Mouse (Mus musculus): ENCODE measurements around the gene Txnrd2. TPM values are rescaled to one million over a fixed set of nuclear protein-coding genes. Genes with fewer than 3 reads are reported as not detected.

Gene Txnrd2
- polyA plus RNA-seq, 1 experiment from 2014 or later = 34.0 TPM

DNA sequence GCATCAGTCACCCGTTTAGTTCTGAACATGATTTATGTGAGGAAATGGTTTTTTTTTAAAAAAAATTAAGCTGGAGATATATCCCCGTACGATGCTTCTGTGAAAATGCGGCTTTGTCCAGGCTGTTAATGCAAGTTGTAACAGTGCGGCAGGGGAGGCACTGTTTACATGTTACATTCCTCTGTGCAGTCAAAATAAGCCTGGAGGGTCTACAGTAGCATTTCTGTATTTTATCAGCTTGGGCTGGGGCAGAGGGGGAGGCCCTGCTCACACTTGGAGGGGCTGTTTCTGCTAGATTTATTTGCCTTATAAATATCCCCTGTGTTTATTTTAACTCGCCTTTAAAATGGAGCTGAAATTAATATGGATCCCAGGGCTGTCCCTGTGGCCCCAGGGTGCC lies 21.9 kb downstream of the Txnrd2 start:
- Histone ChIP-seq H3K27me3 (replicated peaks) (no peaks in the 10 kb centered on the region), H3K36me3 (replicated peaks) (no peaks in the 10 kb centered on the region), H3K4me3 (no peak overlapping the region), H3K9me3 (no peaks in the 10 kb centered on the region), H3K9ac (no peak overlapping the region), H3K4me2 (no peak overlapping the region), H3K4me1 (no peaks in the 10 kb centered on the region), H3K27ac (no peak overlapping the region)
- 86% methylated on average over 6 of the region's 6 CpGs for WGBS
- no peak for ATAC-seq (replicated peaks)

DNA sequence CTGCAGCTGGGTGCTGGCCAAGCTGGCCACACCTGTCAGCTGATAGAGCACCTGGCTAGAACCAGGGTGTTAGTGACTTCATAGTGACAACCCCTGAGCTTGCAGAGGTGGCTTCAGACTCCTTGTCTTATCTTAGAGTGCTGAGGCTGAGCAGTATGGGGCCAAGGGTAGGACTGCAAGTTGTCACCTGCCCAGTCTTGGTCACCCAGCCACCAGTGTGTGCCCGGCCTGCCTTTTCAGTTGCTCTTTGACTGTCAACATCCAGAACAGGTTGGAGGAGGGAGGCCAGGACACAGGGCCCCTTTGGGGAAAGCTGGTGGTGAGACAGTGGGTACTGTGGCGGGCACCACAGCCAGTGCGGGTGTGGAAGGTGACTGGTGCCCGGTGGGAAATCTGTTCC lies 22.8 kb downstream of the Txnrd2 start:
- Histone ChIP-seq H3K36me3 (replicated peaks) (no peaks in the 10 kb centered on the region), H3K9ac (no peak overlapping the region), H3K27me3 (replicated peaks) (no peaks in the 10 kb centered on the region), H3K4me3 (no peak overlapping the region), H3K9me3 (no peaks in the 10 kb centered on the region), H3K27ac (no peak overlapping the region), H3K4me1 (no peaks in the 10 kb centered on the region), H3K4me2 (no peak overlapping the region)
- WGBS = 94% methylated on average over 4 of the region's 4 CpGs
- ATAC-seq (replicated peaks) = no peak

DNA sequence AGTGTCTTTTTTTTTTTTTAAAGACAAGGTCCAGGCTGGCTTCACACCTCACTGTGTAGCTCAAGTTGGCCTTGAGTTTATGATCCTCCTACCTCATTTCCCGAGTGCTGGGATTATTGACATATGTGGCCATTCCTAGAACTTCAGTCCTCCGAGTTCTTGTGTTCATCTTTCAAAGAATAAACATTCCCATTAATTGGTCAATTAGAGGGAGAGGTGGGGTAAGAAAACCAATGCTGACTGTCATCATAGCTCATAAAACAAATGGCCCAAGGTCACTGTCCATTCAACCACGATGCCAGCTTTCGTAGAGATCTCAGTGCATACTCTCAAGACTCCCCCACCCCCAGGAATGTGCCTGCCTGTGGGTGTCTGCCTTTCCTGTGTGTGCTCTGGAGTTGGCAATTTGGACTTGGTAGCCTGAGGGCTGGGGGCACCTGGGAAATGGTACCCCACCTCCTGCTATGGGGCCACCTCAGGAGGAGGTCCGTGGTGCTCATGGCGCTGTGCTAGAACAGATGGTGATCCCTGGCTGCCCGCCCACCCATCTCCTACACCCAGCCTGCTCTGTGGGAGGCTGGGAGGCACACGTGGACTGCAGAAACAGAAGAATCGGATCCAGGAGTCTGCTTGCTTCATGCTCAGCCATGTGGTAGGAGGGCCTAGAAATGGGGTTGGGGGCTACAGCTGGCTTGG lies 25.4 kb downstream of the Txnrd2 start:
- H3K9ac ChIP-seq = no peak overlapping the region
- H3K4me1 ChIP-seq = no peaks in the 10 kb centered on the region
- 70% methylated on average over 9 of the region's 9 CpGs for WGBS
- ATAC-seq (replicated peaks) = no peak
- no peak overlapping the region for H3K4me2 ChIP-seq
- H3K4me3 ChIP-seq = no peak overlapping the region
- H3K27ac ChIP-seq = no peak overlapping the region
- no peaks in the 10 kb centered on the region for H3K36me3 ChIP-seq (replicated peaks)
- no peaks in the 10 kb centered on the region for H3K9me3 ChIP-seq
- no peaks in the 10 kb centered on the region for H3K27me3 ChIP-seq (replicated peaks)

DNA sequence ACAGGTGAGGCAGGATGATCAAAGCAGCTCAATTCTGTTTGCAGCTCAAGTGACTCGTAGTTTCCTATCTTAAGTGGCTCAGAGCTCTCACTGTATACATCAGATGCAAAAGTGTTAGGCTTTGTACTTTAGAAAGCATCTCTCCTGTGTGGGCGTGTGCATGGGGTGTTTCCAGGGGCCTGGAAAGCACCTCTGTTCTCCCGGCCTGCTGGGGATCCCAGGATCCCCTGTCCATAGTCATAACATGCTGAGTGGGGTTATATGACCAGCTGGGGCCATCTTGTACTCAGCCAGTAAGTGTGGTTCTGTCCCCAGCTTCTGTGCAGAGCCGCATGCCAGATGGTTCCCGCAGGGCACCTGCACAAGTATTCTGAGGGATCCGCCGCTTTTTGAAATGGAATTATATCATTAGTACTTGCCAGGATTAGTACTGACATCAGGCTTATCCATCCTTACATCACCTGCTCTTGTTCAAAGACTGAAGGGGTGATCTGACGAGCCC lies 26.2 kb downstream of the Txnrd2 start:
- ATAC-seq (replicated peaks) = no peak

DNA sequence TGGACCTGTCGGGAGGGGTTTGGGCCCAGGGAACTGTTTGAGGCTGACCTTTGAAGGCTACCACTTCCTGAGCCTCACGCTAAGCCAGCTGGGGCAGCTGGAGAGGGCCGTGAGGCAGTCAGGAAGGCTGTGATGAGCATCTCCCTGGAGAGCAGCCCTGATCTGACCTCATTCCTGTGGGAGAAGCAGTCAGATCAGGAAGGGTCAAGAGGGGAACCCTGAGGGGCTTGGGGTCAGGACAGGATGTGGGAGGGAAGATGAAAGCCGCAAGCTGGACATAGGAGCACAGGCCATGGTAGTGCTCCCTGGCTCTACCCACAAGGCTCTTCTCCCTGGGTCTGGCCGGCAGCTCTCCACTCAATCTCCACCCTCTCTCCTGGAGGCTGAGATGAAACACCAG lies 27.7 kb downstream of the Txnrd2 start:
- H3K27ac ChIP-seq = no peak overlapping the region
- no peaks in the 10 kb centered on the region for H3K9me3 ChIP-seq
- no peaks in the 10 kb centered on the region for H3K27me3 ChIP-seq (replicated peaks)
- H3K4me3 ChIP-seq = no peak overlapping the region
- WGBS = 56% methylated on average over 5 of the region's 5 CpGs
- no peak overlapping the region for H3K9ac ChIP-seq
- peaks cover 1% of the 10 kb centered on the region; the same call in 1 of the 2 replicates for H3K4me1 ChIP-seq
- no peaks in the 10 kb centered on the region for H3K36me3 ChIP-seq (replicated peaks)
- H3K4me2 ChIP-seq = no peak overlapping the region
- no peak for ATAC-seq (replicated peaks)

More for the DNA sequence above, 26.2 kb downstream of the Txnrd2 start:
- Histone ChIP-seq H3K9me3 (no peaks in the 10 kb centered on the region), H3K4me3 (no peak overlapping the region), H3K4me2 (no peak overlapping the region), H3K36me3 (replicated peaks) (no peaks in the 10 kb centered on the region), H3K4me1 (no peaks in the 10 kb centered on the region), H3K9ac (no peak overlapping the region), H3K27ac (no peak overlapping the region), H3K27me3 (replicated peaks) (no peaks in the 10 kb centered on the region)
- WGBS = 68% methylated on average over 8 of the region's 8 CpGs

DNA sequence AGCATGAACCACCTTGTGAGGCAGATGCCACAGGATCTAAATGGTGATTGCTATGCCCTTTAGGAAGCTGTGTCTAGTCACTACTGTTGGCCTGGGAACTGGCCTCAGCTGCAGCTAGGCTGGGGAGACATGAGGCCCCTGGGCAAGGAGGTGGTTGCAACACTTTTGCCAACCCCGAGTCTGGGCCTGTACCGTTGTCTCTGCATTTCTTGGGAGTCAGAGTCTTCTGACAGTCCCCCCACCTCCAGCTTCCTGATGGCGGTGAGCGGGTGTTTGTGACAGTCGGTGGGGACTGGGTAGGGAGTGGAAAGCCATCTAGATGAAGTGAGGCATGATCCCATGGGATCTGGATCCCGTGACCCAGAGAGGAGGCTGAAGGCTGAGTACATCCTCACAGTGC lies 29.2 kb downstream of the Txnrd2 start:
- Histone ChIP-seq H3K27ac (no peak overlapping the region), H3K9me3 (no peaks in the 10 kb centered on the region), H3K27me3 (replicated peaks) (no peaks in the 10 kb centered on the region), H3K4me3 (no peak overlapping the region), H3K9ac (no peak overlapping the region), H3K4me2 (no peak overlapping the region), H3K4me1 (peaks cover 15% of the 10 kb centered on the region), H3K36me3 (replicated peaks) (no peaks in the 10 kb centered on the region)
- 89% methylated on average over 6 of the region's 6 CpGs for WGBS
- no peak for ATAC-seq (replicated peaks)

DNA sequence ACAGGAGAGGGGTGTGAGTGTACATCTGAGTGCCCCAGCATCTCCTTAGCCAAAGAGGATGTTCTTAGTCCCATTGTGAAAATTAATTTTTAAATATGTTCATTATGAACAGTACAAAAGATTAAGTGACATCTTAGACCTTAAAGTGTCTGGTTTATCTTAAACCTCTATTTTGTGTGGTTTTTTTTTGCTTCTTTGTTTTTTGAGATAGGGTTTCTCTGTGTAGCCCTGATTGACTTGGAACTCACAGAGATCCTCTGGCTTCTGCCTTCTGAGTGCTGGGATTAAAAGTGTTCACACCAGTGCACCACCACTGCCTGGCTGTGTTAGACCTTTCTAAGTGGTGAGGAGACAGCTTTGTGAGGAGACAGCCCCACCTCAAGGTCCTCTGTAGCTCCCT lies 32.5 kb downstream of the Txnrd2 start:
- Histone ChIP-seq H3K36me3 (replicated peaks) (no peaks in the 10 kb centered on the region), H3K27me3 (replicated peaks) (no peaks in the 10 kb centered on the region), H3K4me1 (peaks cover 15% of the 10 kb centered on the region), H3K4me3 (no peak overlapping the region), H3K9ac (no peak overlapping the region), H3K27ac (no peak overlapping the region), H3K9me3 (no peaks in the 10 kb centered on the region), H3K4me2 (no peak overlapping the region)
- ATAC-seq (replicated peaks) = no peak

DNA sequence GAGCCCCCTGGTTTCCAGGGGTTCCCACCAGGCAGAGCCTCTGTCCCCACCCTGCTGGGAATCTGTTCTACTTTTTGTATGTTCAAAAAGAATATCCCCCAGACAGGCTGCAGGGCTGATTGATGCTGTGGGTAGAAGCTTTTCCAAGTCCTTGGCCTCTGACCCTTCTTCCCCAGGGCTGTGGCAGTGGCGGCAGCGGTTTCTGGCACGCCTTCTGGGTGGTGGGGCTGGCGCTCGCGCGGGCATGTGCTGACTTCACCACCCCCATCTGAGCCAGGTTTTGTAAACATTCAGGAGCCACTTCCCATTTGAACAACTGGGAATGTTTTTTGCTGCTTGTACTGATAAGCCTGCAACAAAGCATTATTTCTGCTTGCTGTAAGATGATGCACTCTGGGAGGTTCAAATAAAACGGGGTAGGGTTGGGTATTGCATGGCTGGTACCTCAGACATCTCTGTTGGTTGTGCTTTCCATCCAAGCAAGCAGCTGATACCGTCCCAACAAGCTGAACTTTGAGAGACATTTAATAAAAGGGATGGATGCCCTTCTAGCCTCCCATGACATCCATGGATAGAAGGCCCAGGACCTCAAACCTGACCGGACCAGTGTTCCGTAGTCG lies 33.3 kb downstream of the Txnrd2 start:
- Histone ChIP-seq H3K4me1 (peaks cover 15% of the 10 kb centered on the region), H3K4me2 (peak overlapping the region; percentile 42), H3K9me3 (no peaks in the 10 kb centered on the region), H3K9ac (peak overlapping the region; percentile 18; the same call in 1 of the 2 replicates), H3K27ac (peak overlapping the region; percentile 60), H3K36me3 (replicated peaks) (no peaks in the 10 kb centered on the region), H3K27me3 (replicated peaks) (no peaks in the 10 kb centered on the region), H3K4me3 (peak overlapping the region; percentile 26)
- 6% methylated on average over 12 of the region's 12 CpGs for WGBS
- ATAC-seq (replicated peaks) = peak; percentile 55

DNA sequence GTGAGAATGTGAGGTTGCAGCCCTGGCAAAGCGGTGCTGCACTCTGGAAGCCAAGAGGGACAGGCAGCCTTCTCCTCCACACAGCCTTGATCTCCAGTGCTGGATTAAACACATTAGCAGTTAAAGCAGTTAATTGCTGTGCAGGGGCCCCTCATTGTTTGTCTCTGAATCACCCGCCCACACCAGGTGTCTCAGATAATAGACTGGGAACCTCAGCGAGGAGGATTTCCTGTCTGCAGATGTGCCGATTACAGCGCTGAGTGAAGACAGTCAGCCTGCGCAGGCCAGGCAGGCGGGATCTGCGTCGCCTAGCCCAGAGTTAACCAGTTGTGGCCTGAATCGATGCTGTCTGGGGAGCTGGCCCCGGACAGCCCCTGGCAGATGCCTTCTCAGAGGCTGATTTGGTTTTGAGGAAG lies 33.8 kb downstream of the Txnrd2 start:
- H3K27ac ChIP-seq = peak overlapping the region; percentile 60
- peak overlapping the region; percentile 26 for H3K4me3 ChIP-seq
- no peaks in the 10 kb centered on the region for H3K9me3 ChIP-seq
- peak; percentile 90 for ATAC-seq (replicated peaks)
- peak overlapping the region; percentile 42 for H3K4me2 ChIP-seq
- H3K4me1 ChIP-seq = peaks cover 15% of the 10 kb centered on the region
- no peaks in the 10 kb centered on the region for H3K27me3 ChIP-seq (replicated peaks)
- H3K9ac ChIP-seq = peak overlapping the region; percentile 18; the same call in 1 of the 2 replicates
- no peaks in the 10 kb centered on the region for H3K36me3 ChIP-seq (replicated peaks)
- 1% methylated on average over 11 of the region's 11 CpGs for WGBS

DNA sequence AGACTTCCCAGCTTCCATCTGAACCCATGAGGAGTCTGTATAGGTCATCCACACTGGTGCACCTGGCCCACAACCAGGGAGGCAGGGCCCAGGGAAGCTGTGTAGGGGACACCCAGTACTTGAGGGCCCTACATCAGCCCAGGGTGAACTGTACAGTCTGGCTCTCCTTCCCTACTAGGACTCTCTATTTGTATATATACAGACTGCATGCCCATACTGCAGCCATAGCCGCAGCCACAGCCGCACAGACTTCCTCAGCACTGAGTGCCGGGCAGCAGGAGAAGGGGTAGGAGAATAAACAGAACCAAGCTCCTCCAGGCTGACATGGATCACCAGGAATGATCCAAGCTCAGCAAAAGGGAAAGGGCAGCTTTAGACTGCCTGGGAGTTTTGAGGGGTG lies 34.6 kb downstream of the Txnrd2 start:
- WGBS = 92% methylated on average over 3 of the region's 3 CpGs
- H3K36me3 ChIP-seq (replicated peaks) = no peaks in the 10 kb centered on the region
- peaks cover 15% of the 10 kb centered on the region for H3K4me1 ChIP-seq
- no peaks in the 10 kb centered on the region for H3K27me3 ChIP-seq (replicated peaks)
- no peak overlapping the region for H3K4me2 ChIP-seq
- no peak overlapping the region for H3K9ac ChIP-seq
- H3K9me3 ChIP-seq = no peaks in the 10 kb centered on the region
- H3K4me3 ChIP-seq = no peak overlapping the region
- 0 out of 2 replicates have a peak, but pooled peaks have one; percentile 7 for ATAC-seq (replicated peaks)
- no peak overlapping the region for H3K27ac ChIP-seq

DNA sequence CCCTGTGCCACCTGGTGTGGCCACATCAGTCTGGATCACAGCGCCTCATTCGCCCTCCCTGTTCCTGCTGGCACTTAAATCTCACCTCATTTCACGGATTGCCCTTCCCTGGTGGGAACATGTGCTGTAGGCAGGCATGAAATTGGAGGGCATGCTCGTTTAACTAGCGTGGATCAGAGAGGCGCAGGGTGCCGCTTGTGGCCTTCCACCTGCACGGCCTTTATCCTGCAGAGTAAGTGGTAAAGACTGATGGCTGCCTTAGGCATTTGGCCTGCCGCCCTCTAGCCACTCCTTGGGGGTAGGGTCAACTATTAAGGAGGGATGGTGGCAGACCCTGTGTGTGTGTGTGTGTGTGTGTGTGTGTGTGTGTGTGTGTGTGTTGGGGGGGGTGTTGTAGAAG lies 35.8 kb downstream of the Txnrd2 start:
- no peak for ATAC-seq (replicated peaks)
- Histone ChIP-seq H3K9ac (no peak overlapping the region), H3K9me3 (no peaks in the 10 kb centered on the region), H3K27ac (no peak overlapping the region), H3K4me3 (no peak overlapping the region), H3K4me2 (no peak overlapping the region), H3K4me1 (peaks cover 15% of the 10 kb centered on the region), H3K36me3 (replicated peaks) (no peaks in the 10 kb centered on the region), H3K27me3 (replicated peaks) (no peaks in the 10 kb centered on the region)
- 40% methylated on average over 9 of the region's 9 CpGs for WGBS

DNA sequence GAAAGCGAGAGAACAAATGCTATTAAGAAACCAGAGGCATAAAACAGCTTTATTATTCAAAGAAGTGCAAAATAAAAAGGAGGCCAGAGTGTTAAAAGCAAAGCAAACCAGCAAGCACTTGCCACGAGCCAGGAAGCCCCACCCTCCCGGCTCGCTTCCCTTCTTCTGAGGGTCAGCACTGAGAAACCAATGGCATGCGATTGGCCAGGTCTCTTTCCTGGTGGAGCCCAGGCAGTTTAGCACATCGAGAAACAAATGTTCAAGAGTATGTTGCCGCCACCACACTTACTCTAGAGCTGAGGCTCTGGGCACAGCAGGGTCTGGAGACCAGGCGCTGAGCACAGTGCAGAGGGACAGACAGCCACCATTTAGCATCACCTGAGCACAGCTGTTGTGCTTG lies 36.4 kb downstream of the Txnrd2 start:
- H3K27me3 ChIP-seq (replicated peaks) = no peaks in the 10 kb centered on the region

DNA sequence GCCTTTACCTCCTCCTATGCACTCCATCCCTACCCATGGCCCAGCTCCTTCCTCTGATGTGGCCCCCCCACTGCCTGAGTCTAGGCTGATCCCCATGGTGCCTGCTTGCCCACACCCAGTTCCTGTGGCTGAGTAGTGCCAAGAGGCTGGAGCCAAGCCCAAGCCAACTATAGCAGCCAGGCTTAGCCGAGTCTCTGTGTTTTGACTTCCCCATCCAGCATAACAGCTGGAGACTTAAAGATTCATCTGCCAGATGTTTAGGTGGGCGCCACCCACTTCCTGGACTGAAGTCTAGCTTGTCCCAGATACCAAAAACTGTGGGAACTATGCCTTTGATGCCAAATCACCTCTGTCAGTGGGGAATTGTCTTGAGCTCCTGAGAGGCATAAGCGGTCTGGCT lies 38.1 kb downstream of the Txnrd2 start:
- ATAC-seq (replicated peaks) = no peak
- H3K36me3 ChIP-seq (replicated peaks) = 0 out of 2 replicates have a peak, but pooled peaks cover 2% of the 10 kb centered on the region
- 75% methylated on average over 3 of the region's 3 CpGs for WGBS
- no peak overlapping the region for H3K9ac ChIP-seq
- H3K4me1 ChIP-seq = peaks cover 10% of the 10 kb centered on the region
- H3K27me3 ChIP-seq (replicated peaks) = no peaks in the 10 kb centered on the region
- no peak overlapping the region for H3K4me3 ChIP-seq
- H3K9me3 ChIP-seq = no peaks in the 10 kb centered on the region
- H3K4me2 ChIP-seq = no peak overlapping the region
- H3K27ac ChIP-seq = no peak overlapping the region

More for the DNA sequence above, 36.4 kb downstream of the Txnrd2 start:
- Histone ChIP-seq H3K9ac (no peak overlapping the region), H3K4me1 (peaks cover 15% of the 10 kb centered on the region), H3K4me2 (no peak overlapping the region), H3K4me3 (no peak overlapping the region), H3K9me3 (no peaks in the 10 kb centered on the region), H3K36me3 (replicated peaks) (no peaks in the 10 kb centered on the region), H3K27ac (no peak overlapping the region)
- WGBS = 53% methylated on average over 8 of the region's 8 CpGs
- ATAC-seq (replicated peaks) = no peak

All from midbrain, embryonic 15.5 days (tissue).